Mouse (Mus musculus) embryonic facial prominence, embryonic 15.5 days (tissue): ENCODE data around the gene Pax1. TPM values are rescaled to one million over a fixed set of nuclear protein-coding genes. Genes with fewer than 3 reads are reported as not detected.

Experiments used
- ATAC-seq: fragments of 200-750 bp; cut with Nextera tagmentation; 2 replicates; pipeline ENCODE4 v1.8.0; 2017; ENCODE audit warnings: low read depth, moderate TSS enrichment; ENCODE audit not compliant: insufficient number of reproducible peaks, low FRiP score, low TSS enrichment
- H3K27ac ChIP-seq: fragments of 300-500 bp; sonication (generic); replicated peaks from 2 replicates; pipeline ENCODE4 v1.5.1; 2015; ENCODE audit warnings: mild to moderate bottlenecking, inconsistent platforms
- H3K27me3 ChIP-seq: fragments of 300-500 bp; sonication (generic); 2 replicates; pipeline ENCODE4 v1.6.1; 2015; ENCODE audit warnings: inconsistent platforms
- H3K36me3 ChIP-seq: fragments of 300-500 bp; sonication (generic); 2 replicates; pipeline ENCODE4 v1.6.1; 2015; ENCODE audit warnings: mild to moderate bottlenecking, inconsistent platforms
- H3K4me1 ChIP-seq: fragments of 300-500 bp; sonication (generic); 2 replicates; pipeline ENCODE4 v1.6.1; 2015; ENCODE audit warnings: inconsistent platforms
- H3K4me2 ChIP-seq: fragments of 300-500 bp; sonication (generic); replicated peaks from 2 replicates; pipeline ENCODE4 v1.6.1; 2015; ENCODE audit warnings: mild to moderate bottlenecking, inconsistent platforms
- H3K4me3 ChIP-seq: fragments of 300-500 bp; sonication (generic); replicated peaks from 2 replicates; pipeline ENCODE4 v1.5.1; 2015; ENCODE audit warnings: mild to moderate bottlenecking, inconsistent platforms
- H3K9ac ChIP-seq: fragments of 300-500 bp; sonication (generic); 2 replicates; pipeline ENCODE4 v1.6.1; 2015; ENCODE audit warnings: inconsistent platforms
- H3K9me3 ChIP-seq: fragments of 300-500 bp; sonication (generic); replicated peaks from 2 replicates; pipeline ENCODE4 v1.6.1; 2016; ENCODE audit warnings: inconsistent platforms
- WGBS: fragments of 180-500 bp; shearing (Covaris S2); methylation state at CpG from one replicate; pipeline ENCODE4 v1.1.7; 2015; 5-methylcytosine and 5-hydroxymethylcytosine counted together
- polyA plus RNA-seq: library from polyadenylated mRNA; unstranded; fragments of >200 nt; fragmentation: Nextera tagmentation; extraction: Ambion mirVana; gene quantifications from 2 replicates; pipeline ENCODE4 v1.2.1, GENCODE M21; 2015

Gene Pax1
- 8.9 and 9.6 TPM in 2 replicates for polyA plus RNA-seq

DNA sequence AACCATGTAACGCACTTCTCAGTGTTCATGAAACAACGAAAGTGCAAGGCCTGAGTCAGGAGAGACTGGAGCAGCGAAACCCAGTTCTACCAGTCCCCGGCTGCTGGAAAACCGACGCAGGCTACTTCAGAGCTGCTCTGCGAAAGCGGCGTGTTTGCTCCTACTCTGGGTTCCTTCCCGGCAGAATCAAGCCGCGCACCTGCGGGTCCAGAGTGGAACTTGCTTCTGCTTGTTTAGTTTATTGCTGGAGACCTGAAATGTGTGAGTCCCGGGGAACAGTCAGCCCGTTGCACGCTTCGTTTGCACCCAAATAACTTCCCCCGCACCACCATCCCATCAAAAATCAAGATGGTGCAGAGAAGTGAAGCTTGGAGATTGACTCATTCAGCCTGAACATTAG is at the start of gene Pax1:
Gene Pax1 (plus strand): TSS at position 345 of the 400 bp plus-strand sequence.
- ATAC-seq = no peak
- H3K9me3 ChIP-seq = no peaks in the 10 kb centered on the region
- H3K4me1 ChIP-seq = peaks cover 32% of the 10 kb centered on the region
- H3K4me2 ChIP-seq = peak within 1 kb of the TSS; percentile 40
- peak within 1 kb of the TSS; percentile 29 for H3K4me3 ChIP-seq
- no peak within 1 kb of the TSS for H3K9ac ChIP-seq
- no peak within 1 kb of the TSS for H3K27ac ChIP-seq
- peaks cover 90% of the 10 kb centered on the region for H3K27me3 ChIP-seq
- WGBS = 2% methylated on average over 18 of the region's 18 CpGs
- H3K36me3 ChIP-seq = no peaks in the 10 kb centered on the region

DNA sequence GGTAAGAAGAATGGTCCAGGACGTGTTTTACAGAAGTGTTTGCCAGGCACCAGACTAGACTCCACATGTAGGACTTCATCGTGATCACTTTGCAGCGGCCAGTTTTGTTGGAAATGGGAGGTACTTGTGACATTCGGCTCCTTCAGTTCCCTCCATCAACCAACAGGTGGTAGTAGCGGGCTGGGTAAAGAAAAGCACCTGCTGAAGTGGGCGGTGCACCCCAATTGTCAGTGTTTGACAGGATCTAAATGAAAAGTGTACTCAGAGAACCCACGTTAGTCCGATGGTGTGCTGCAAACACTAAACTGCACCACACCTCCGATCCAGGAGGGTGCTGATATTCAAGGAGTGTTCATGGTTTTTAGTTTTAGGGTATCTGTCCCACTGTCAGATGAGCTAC is 40.7 kb upstream of the Pax1 start:
- H3K36me3 ChIP-seq = no peaks in the 10 kb centered on the region
- no peaks in the 10 kb centered on the region for H3K4me1 ChIP-seq
- peaks cover 22% of the 10 kb centered on the region; the same call in 1 of the 2 replicates for H3K27me3 ChIP-seq
- WGBS = 10% methylated on average over 9 of the region's 9 CpGs
- H3K9me3 ChIP-seq = no peaks in the 10 kb centered on the region
- no peak overlapping the region for H3K4me2 ChIP-seq
- H3K4me3 ChIP-seq = no peak overlapping the region
- H3K27ac ChIP-seq = no peak overlapping the region
- no peak overlapping the region for H3K9ac ChIP-seq
- no peak for ATAC-seq

DNA sequence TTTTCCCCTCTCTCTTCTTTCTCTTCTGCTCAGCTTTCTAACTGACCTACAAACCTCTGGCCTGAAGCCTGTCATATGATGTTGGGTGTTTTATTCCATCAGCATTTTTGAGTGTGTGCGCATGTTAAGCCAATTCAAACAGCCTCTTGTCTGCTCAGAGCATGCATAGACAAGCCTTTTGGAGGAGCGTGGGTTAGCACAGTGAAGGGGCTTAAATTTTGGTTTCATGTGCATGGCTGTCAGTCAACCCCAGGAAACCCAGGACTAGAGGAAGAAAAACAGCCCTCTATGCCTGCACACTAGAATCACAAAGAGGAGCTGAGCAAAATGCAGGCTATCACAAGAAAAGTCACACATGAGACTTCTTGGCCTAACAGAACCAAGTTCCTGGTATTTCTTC is 36.5 kb upstream of the Pax1 start:
- peaks cover 12% of the 10 kb centered on the region; the same call in 1 of the 2 replicates for H3K27me3 ChIP-seq
- no peak overlapping the region for H3K9ac ChIP-seq
- no peak overlapping the region for H3K4me3 ChIP-seq
- no peaks in the 10 kb centered on the region for H3K4me1 ChIP-seq
- H3K4me2 ChIP-seq = no peak overlapping the region
- WGBS = 57% methylated on average over 2 of the region's 2 CpGs
- no peaks in the 10 kb centered on the region for H3K36me3 ChIP-seq
- H3K9me3 ChIP-seq = no peaks in the 10 kb centered on the region
- ATAC-seq = no peak
- H3K27ac ChIP-seq = no peak overlapping the region

DNA sequence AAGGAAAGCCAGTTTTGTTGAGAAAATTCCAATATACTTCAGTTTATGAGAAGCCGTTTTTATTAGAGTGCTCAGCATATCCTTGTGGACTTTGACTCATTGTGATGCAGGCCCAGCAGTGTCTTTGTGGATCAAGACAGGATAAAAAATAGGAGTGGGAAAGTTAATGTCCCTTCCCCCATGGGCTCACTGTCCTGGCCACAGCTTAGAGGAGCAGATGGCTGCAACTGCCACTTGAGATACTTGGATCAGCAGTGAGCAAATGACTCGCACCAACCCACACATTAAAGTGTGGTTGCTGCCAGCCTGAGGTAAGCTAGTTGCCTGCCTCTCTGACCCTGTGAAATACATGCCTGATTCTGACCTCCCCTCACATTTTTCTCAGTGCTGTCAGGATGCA is 29.0 kb upstream of the Pax1 start:
- no peaks in the 10 kb centered on the region for H3K36me3 ChIP-seq
- ATAC-seq = no peak
- H3K27me3 ChIP-seq = no peaks in the 10 kb centered on the region
- WGBS = 70% methylated on average over 2 of the region's 2 CpGs
- no peaks in the 10 kb centered on the region for H3K4me1 ChIP-seq
- no peak overlapping the region for H3K9ac ChIP-seq
- no peaks in the 10 kb centered on the region for H3K9me3 ChIP-seq
- no peak overlapping the region for H3K4me2 ChIP-seq
- no peak overlapping the region for H3K4me3 ChIP-seq
- H3K27ac ChIP-seq = no peak overlapping the region

DNA sequence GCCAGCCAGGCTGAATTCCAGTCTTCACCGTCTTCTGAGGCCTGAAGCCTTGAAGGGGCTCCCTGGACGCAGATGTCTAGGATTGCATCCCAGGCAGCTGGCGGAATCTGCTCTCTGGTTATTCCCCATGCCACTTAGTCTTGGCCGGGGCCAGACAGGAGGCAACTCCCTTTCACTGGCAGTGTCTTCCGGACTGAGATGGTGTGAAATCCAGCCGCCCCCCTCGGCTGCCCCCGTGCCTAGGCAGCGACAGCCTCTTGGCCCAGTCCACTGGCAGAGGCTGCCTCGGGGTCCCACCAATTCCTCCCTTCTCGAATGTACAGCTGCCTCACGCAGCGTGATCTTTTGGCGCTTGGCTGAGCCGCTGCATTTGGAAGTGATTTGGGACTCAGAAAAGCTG is 23.0 kb upstream of the Pax1 start:
- no peaks in the 10 kb centered on the region for H3K27me3 ChIP-seq
- no peaks in the 10 kb centered on the region for H3K9me3 ChIP-seq
- H3K36me3 ChIP-seq = no peaks in the 10 kb centered on the region
- ATAC-seq = peak; percentile 68
- 24% methylated on average over 15 of the region's 15 CpGs for WGBS
- H3K27ac ChIP-seq = no peak overlapping the region
- H3K4me1 ChIP-seq = peaks cover 21% of the 10 kb centered on the region
- peak overlapping the region; percentile 29 for H3K4me2 ChIP-seq
- H3K4me3 ChIP-seq = no peak overlapping the region
- H3K9ac ChIP-seq = no peak overlapping the region

DNA sequence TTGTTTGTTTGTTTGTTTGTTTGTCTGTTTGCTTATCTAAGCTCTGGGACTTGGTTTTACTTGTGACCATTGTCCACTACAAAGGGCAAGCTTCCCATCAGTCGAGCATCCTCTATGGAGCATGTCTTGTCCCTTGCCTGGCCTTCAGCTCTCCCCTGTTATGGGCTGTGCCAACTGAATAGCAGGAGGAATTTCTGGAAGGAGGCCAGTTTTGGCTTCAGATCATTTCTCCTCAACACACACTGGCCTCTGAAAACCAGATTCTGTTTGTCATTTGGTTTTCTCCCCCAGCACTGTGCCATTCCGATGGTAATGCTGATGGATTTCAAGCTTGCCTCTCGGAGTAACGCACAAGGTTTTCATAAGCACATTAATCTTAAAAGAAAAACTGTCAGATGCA is 21.9 kb upstream of the Pax1 start:
- peaks cover 21% of the 10 kb centered on the region for H3K4me1 ChIP-seq
- ATAC-seq = no peak
- no peak overlapping the region for H3K4me2 ChIP-seq
- no peak overlapping the region for H3K4me3 ChIP-seq
- H3K9me3 ChIP-seq = no peaks in the 10 kb centered on the region
- H3K27ac ChIP-seq = no peak overlapping the region
- no peaks in the 10 kb centered on the region for H3K27me3 ChIP-seq
- WGBS = 30% methylated on average over 4 of the region's 4 CpGs
- no peak overlapping the region for H3K9ac ChIP-seq
- no peaks in the 10 kb centered on the region for H3K36me3 ChIP-seq

DNA sequence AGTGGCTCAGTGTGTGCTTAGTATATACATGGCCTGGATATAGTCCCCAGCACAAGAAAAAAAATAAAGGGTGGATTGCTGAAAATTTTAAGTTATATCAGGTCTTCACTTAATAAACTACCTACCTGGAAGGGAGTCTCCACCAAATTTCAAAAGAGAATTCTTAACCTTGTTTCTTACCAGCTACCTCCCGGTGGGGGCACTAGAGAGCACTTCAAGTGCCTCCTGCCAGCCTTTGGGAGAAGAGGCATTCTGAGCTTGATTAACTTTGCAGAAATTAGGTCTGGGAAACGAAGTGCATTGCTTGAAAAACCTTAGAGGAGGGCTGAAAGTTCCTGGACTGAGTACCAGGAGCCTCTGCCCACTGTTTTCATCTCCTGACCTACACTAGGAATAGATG is 19.5 kb upstream of the Pax1 start:
- Histone ChIP-seq H3K4me3 (no peak overlapping the region), H3K36me3 (no peaks in the 10 kb centered on the region), H3K4me2 (no peak overlapping the region), H3K4me1 (peaks cover 21% of the 10 kb centered on the region), H3K9ac (no peak overlapping the region), H3K27me3 (no peaks in the 10 kb centered on the region), H3K9me3 (no peaks in the 10 kb centered on the region), H3K27ac (no peak overlapping the region)
- 22% methylated on average over 2 of the region's 2 CpGs for WGBS
- ATAC-seq = no peak

DNA sequence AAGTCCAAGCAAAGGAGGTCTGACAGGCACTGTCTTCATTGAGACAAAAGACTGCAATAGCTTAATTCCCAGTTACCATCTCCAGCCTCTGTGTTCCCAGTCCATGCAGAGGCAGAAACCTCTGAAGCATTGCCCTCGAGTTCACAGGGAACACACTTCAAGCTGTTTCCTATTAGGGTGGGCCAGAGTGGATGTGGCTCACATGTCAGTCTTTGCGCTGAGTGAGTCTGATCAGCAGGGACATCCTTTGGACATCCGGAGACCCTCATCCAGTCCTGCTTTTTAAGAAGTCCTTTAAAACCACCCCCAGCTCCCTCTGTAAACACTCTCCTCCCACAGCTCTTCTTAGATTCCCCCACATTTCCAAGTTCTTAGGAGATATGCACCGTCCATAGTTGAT is 2.0 kb upstream of the Pax1 start:
- Histone ChIP-seq H3K9ac (no peak overlapping the region), H3K9me3 (no peaks in the 10 kb centered on the region), H3K4me2 (no peak overlapping the region), H3K36me3 (no peaks in the 10 kb centered on the region), H3K27me3 (peaks cover 88% of the 10 kb centered on the region), H3K4me3 (no peak overlapping the region), H3K4me1 (peaks cover 17% of the 10 kb centered on the region), H3K27ac (no peak overlapping the region)
- 14% methylated on average over 4 of the region's 4 CpGs for WGBS
- no peak for ATAC-seq

DNA sequence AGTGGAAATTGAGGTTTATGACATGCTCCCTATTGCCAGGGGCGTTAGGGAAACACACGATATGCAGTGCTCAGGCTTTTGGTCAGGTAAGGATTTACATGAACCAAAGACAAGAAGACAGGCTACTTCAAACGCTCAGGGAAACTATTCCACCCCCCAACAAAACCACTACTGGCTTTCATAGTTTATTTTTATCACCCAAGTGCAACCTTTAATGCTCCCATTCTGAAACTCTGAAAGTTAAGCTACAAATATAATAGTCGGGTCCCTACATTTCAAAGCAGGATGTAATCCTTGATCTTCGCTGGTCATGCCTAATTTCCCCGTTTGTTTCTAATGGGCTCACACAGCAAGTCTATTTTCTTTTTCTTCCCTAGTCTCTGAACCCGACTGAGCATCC is 1.3 kb upstream of the Pax1 start:
- no peaks in the 10 kb centered on the region for H3K9me3 ChIP-seq
- 11% methylated on average over 7 of the region's 7 CpGs for WGBS
- no peak overlapping the region for H3K4me3 ChIP-seq
- H3K27ac ChIP-seq = no peak overlapping the region
- no peak overlapping the region for H3K9ac ChIP-seq
- ATAC-seq = no peak
- no peaks in the 10 kb centered on the region for H3K36me3 ChIP-seq
- peaks cover 24% of the 10 kb centered on the region for H3K4me1 ChIP-seq
- H3K27me3 ChIP-seq = peaks cover 90% of the 10 kb centered on the region
- no peak overlapping the region for H3K4me2 ChIP-seq

DNA sequence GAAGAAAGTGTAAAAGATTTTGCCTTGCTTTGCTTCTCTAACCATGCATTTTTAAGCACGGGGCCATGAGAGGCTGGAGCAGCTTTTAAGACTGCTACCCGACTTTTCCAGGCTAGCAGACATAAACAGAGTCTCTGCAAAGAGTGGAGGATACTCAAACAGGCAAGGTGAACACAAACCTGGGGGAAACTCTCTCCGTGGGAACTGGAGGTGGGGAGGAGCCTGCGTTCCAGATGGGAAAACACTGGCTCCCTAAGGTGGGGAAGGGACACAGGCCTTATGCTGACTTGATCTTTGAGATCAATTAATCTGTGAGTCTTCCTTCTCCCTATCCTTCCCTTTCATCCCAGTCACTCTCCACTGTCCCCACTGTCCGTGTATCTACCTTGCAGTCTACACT is 869 bp upstream of the Pax1 start:
- Histone ChIP-seq H3K27ac (no peak overlapping the region), H3K9ac (no peak overlapping the region), H3K36me3 (no peaks in the 10 kb centered on the region), H3K4me1 (peaks cover 29% of the 10 kb centered on the region), H3K9me3 (no peaks in the 10 kb centered on the region), H3K4me3 (0 out of 2 replicates have a peak overlapping the region, but pooled peaks have one; percentile 3), H3K27me3 (peaks cover 90% of the 10 kb centered on the region), H3K4me2 (no peak overlapping the region)
- WGBS = 11% methylated on average over 5 of the region's 5 CpGs
- no peak for ATAC-seq

DNA sequence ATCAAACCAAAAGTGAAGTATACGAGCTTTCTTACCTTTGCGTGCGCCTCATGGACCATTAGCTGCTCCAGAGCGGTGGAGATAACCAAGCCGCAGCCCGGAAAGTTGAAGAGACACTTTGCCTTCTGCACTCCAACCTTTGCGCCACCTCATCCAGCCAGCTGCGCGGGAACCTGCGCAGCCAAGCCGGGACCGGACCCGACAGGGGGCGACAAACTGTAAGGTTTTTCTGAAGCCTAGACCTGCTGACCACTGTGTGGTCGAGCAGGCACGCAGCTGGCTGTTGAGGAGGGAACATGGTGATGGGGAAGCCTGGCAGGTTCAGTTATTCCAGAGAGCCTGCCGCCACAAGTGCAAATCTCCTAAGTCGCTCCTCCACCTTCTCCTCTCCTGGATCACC is 591 bp downstream of the Pax1 start:
- Histone ChIP-seq H3K4me3 (peak overlapping the region; percentile 29), H3K4me2 (peak overlapping the region; percentile 40), H3K9ac (no peak overlapping the region), H3K27ac (no peak overlapping the region), H3K4me1 (peaks cover 32% of the 10 kb centered on the region), H3K27me3 (peaks cover 95% of the 10 kb centered on the region), H3K9me3 (no peaks in the 10 kb centered on the region), H3K36me3 (no peaks in the 10 kb centered on the region)
- no peak for ATAC-seq
- WGBS = 2% methylated on average over 18 of the region's 18 CpGs

DNA sequence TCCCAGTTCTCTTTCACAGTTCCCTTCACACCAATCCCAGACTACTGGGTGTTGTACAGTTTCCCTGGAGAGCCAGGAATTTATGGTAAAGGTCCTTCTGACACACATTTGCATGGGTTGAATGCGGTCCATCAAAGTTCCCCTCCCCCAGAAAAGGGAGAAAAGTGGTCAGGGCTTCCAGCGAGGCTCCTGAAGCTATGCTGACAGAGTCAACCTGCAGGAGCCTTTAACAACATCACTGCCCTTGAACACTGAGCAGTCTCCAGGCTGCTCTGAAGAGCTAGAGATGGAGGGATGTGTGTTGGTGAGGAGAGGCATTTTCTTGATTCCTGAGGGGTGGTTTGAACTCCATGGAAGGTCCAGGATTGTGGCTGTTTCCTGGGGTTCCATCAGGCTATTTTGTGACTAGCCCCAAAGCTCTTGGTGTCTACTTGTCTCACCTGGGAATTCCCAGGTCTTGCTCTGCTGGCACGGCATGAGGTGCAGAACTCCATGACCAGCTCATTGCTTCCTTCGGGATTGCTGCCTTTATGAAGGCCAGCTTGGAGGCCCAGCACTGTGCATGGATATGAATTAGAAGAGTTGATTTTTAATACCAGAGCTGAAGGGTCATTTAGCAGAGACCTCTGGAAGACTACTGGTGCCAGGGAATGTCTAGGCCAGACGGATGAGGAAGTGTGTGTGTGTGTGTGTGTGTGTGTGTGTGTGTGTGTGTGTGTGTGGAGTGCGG is 1.8 kb downstream of the Pax1 start:
- peaks cover 97% of the 10 kb centered on the region for H3K27me3 ChIP-seq
- no peak overlapping the region for H3K27ac ChIP-seq
- H3K36me3 ChIP-seq = no peaks in the 10 kb centered on the region
- no peaks in the 10 kb centered on the region for H3K9me3 ChIP-seq
- ATAC-seq = no peak
- H3K4me3 ChIP-seq = no peak overlapping the region
- 26% methylated on average over 5 of the region's 6 CpGs for WGBS
- H3K9ac ChIP-seq = no peak overlapping the region
- H3K4me2 ChIP-seq = no peak overlapping the region
- peaks cover 32% of the 10 kb centered on the region for H3K4me1 ChIP-seq
